Mouse (Mus musculus): ENCODE results near the gene Vwa3b.

GRCm38 (mm10) chr1:37029154-37029907 lies 2.9 kb downstream of the Vwa3b start:
- no peak for TF ChIP-seq CTCF (IDR thresholded peaks at IDR 0.05; ENCODE audit: control insufficient read depth, insufficient read depth, low read length)
- TF ChIP-seq POLR2A (IDR thresholded peaks at IDR 0.05; ENCODE audit: borderline replicate concordance, control insufficient read depth, low read depth, low read length), result no peak

Data from bone marrow, adult 2 months (tissue).